Mouse (Mus musculus) heart, adult 18-20 months (tissue): ENCODE measurements around the gene Cyb5r1. TPM values are rescaled to one million over a fixed set of nuclear protein-coding genes. Genes with fewer than 3 reads are reported as not detected.
A peak's percentile ranks its signal among the peaks of the same experiment; 100 is the strongest.

Experiments used
- DNase-seq, 2 experiments: peaks; one replicate each; pipeline ENCODE4 v3.0.0; 2021 to 2022; ENCODE audit warnings: mixed read lengths in 1 of 2
- long read RNA-seq, 2 experiments: library from polyadenylated mRNA; stranded (forward); transcript quantifications; one replicate each; pipeline ENCODE4 v2.0.0; 2021
- total RNA-seq, 2 experiments: library from RNA; stranded (reverse); gene quantifications; 2 replicates each; pipeline ENCODE4 v1.2.3; 2021

Cyb5r1 gene
- 10 to 100 TPM; 27.4 to 28.0 TPM for total RNA-seq
- long read RNA-seq, experiment 1, transcript Cyb5r1-201 (9 exons, 1,837 nt) = major isoform, 18 of 21 reads
- long read RNA-seq, experiment 1, partial matches to known transcripts = 0 of 21 reads
- long read RNA-seq, experiment 1, other reads (novel, unspliced or antisense) = 3 of 21 reads
- long read RNA-seq, experiment 2, transcript Cyb5r1-201 (9 exons, 1,837 nt) = major isoform, 8 of 13 reads
- long read RNA-seq, experiment 2, partial matches to known transcripts = 2 of 13 reads
- long read RNA-seq, experiment 2, other reads (novel, unspliced or antisense) = 3 of 13 reads

- peak; percentile 90 for DNase-seq
Measured at GRCm38 (mm10) chr1:134405509-134406413, at the start of gene Cyb5r1. TSS of gene Cyb5r1 (plus strand) at chr1:134405559.

DNA sequence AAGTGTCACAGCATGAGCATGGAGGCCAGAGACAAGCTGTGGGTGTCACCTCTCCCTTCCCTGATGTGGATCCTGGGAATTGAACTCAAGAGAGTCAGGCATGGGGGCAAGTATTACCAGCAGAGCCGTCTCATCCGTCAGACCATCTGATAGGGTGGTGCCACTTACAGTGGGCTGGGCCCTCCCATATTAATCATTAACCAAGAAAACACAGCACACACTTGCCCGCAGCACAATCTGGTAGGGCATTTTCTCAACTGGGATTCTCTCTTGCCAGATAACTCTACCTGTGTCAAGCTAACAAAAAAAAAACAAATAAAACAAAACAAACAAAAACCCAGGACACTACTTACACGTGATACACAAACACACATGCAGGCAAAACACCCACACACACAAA, 47.9 kb upstream of the Cyb5r1 start:
- DNase-seq = no peak

- no peak for DNase-seq
Measured at GRCm38 (mm10) chr1:134360656-134361055, 44.7 kb upstream of the Cyb5r1 start.

GRCm38 (mm10) chr1:134361195-134361856, 44.0 kb upstream of the Cyb5r1 start:
- DNase-seq = no peak

- peak; percentile 96 to 98 for DNase-seq
Measured at GRCm38 (mm10) chr1:134361857-134362212, 43.5 kb upstream of the Cyb5r1 start, which contains the start of gene Tmem183a. TSS of gene Tmem183a (minus strand) at chr1:134361979.

- no peak for DNase-seq
Measured at GRCm38 (mm10) chr1:134363194-134363593, 42.2 kb upstream of the Cyb5r1 start.

DNA sequence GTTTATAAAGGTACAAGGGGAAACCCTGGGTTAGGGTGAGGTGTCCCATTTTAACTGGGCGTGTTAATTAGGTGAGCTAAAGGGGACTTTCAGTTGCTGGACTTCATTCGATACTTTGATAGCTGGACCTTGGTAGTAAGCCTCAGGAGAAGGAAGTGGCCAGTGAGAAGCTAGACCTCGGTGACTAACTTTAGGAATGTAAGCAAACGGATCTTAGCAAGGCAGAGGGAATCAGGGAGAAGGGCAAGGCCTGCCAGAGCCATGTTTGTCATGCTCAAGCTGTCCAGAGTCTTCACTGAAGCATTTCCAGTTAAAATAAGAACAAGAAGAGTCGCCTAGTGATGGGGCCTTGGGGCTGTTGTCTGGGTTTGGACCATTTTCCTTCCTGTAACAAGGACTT, 39.9 kb upstream of the Cyb5r1 start:
- no peak for DNase-seq

- peak; percentile 46 to 84 for DNase-seq
Measured at GRCm38 (mm10) chr1:134368777-134369337, 36.5 kb upstream of the Cyb5r1 start.

- no peak for DNase-seq
Measured at GRCm38 (mm10) chr1:134374124-134374523, 31.2 kb upstream of the Cyb5r1 start.

DNA sequence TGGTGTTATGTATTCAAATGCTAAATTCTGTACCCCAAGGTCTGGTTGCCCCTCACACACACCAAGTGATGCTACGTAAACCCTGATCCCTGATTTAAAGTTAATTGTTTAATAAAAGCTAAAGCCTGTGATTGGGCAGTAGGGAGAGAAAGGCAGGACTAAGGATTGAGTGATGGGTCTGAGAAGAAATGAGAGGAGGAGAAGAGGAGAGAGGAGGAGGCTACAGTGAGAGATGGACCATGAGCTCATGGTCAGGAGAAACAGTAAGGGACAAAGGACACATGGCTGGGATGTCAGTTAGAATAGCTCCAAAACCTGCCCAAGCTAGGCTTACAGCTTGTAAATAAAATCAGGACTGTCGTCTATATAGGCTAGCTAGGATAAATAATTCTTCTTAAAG, 24.3 kb upstream of the Cyb5r1 start:
- DNase-seq = no peak

DNA sequence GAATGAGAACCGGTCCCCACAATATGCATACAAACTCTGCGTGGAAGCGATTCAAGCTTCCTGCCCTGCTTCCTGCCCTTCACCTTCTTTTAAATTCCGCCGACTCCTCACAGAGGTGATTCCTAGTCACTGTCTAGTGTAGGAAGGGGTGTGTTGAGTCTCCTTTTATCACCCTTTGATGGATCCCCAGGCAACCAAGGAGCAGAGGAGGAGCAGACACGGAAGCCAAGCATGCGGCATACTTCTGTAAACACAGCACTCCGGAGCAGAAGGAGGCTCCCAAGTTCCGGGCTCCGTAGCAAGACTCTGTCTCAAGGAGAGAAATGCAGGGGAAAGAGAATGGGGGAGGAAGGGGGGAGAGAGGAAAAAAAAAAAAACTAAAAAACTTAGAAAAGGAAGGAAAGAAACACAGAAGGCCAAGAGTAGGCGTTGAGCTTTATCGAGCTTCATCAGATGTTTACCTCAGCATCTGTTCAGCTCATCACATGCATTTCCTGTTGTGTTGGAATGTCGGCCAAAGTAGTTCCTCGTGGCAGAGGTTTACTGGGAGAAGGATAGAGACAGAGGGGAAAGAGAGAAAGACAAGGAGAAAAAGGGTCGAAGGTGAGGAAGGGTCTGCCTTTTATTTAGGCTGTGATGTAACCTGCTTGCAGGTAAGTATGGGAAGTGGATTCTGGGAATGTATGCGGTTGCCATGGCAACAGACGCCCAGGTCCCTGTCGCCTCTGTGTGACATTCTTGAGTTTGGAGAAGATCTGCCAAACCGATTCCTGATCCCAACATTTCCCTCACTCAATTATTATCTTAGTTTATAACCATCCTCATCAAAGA, 23.3 kb upstream of the Cyb5r1 start:
- DNase-seq = peak; percentile 39 to 57

DNA sequence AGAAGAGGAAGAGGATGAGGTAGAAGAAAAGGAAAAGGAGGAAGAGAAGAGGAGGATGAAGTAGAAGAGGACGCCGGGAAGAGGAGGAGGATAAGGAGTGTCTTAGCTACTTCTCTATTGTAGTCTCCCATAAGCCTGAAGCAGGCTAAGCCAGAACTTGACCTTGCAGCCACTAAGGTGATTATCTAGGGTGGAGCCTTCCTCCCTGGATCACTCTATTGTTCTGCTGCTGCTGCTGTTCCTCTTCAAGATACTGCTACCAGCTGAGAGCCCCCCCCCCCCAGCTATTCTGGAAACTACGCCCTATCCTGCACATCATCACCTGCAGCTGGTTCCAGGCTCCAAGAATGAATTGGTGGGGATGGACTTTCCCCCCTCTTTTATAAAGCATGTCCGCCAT, 20.8 kb upstream of the Cyb5r1 start:
- peak in 1 of 2 experiments; percentile 62 for DNase-seq

DNA sequence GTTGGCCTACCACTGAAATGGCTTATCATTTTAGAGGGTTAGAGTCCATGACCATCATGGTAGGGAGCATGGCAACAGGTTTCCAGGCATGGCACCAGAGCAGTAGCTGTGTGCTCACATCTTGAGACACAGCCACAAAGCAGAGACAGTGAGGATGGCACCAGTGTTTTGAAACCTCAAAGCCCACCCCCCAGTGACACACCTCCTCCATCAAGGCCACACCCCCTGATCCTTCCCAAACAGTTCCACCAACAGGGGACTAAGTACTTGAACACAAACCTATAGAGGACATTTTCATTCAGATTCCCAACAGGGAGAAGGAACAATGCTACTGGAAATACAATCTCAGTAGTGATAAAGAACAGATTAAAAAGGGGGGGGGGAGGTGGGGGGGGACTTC, 20.2 kb upstream of the Cyb5r1 start:
- DNase-seq = no peak

- DNase-seq = no peak
Measured at GRCm38 (mm10) chr1:134385666-134386065, 19.7 kb upstream of the Cyb5r1 start, which contains the start of gene 4933406M09Rik. TSS of gene 4933406M09Rik (plus strand) at chr1:134385940.

DNA sequence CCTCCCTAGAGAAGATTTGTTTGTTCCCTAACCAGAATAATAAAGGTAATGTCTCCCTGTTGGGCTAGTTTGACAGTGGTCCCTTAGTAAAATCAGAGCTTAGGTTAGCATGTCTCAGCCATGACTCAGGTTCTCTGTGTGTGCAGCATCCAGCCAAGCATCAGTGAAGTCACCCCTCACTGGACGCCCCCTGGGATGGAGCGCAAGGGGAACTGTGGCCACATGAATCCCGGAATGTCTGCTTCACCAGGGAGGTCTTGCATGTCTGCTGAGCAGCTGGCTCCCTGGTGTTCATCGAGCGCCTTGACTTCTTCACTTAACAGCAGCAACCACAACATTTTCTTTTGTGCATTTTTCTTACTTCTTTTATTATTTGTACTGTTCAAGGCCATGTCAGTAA, 11.5 kb upstream of the Cyb5r1 start:
- DNase-seq = no peak

- no peak for DNase-seq
Measured at GRCm38 (mm10) chr1:134398210-134398609, 7.1 kb upstream of the Cyb5r1 start.

- DNase-seq = no peak
Measured at GRCm38 (mm10) chr1:134399735-134400134, 5.6 kb upstream of the Cyb5r1 start.

GRCm38 (mm10) chr1:134406414-134406771, 1.0 kb downstream of the Cyb5r1 start:
- DNase-seq = no peak

DNA sequence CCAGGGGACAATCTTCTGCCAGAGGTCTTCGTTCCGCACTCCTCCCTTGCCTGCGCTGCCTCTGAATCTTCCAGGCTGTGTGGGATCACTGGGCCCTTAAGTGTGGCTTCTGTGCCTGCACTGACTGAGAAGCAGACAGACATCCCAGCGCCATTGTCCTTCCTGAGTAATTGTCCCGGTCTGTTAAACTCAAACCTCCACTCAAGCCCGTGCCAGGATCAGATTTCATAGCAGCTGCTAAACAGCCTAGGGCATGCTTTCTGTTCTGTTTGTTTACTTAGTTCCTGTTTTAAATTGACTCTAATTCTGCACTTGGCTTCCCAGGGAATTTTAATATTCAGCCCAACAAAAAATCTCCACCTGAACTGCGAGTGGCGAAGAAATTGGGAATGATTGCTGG, 2.7 kb downstream of the Cyb5r1 start:
- DNase-seq = no peak

GRCm38 (mm10) chr1:134411706-134412629, 6.6 kb downstream of the Cyb5r1 start:
- no peak for DNase-seq
